Mouse (Mus musculus) MEL (cell line): ENCODE data around the gene Cnbd2. TPM values are rescaled to one million over a fixed set of nuclear protein-coding genes. Genes with fewer than 3 reads are reported as not detected.

Experiments used
- DNase-seq: peaks from one replicate; pipeline ENCODE4 v3.0.0; 2011; ENCODE audit warnings: low read depth, low spot score
- H3K27ac ChIP-seq: 2 replicates; pipeline ENCODE4 v1.5.1; 2012; ENCODE audit warnings: low read depth, mild to moderate bottlenecking, control low read depth, low read length, moderate library complexity; ENCODE audit not compliant: control insufficient read depth
- H3K27me3 ChIP-seq, 2 experiments: fragments of 150-350 bp in 1 of 2; sonication (generic) in 1 of 2; 2 replicates each; pipeline ENCODE4 v1.6.1; 2012; ENCODE audit warnings: low read length in 2 of 2, mild to moderate bottlenecking in 2 of 2, improper control_type of control experiment in 1 of 2, moderate library complexity in 1 of 2; ENCODE audit not compliant: insufficient read depth in 2 of 2, control insufficient read depth in 1 of 2
- H3K36me3 ChIP-seq, 2 experiments: 2 replicates each; pipeline ENCODE4 v1.6.1; 2012 to 2014; ENCODE audit warnings: low read length in 2 of 2, improper control_type of control experiment in 1 of 2, inconsistent platforms in 1 of 2, mild to moderate bottlenecking in 1 of 2; ENCODE audit not compliant: insufficient read depth in 2 of 2, control insufficient read depth in 1 of 2
- H3K4me1 ChIP-seq, 2 experiments: fragments of 150-350 bp in 1 of 2; sonication (generic) in 1 of 2; 2 replicates each; pipeline ENCODE4 v1.6.1; 2012; ENCODE audit warnings: low read length in 2 of 2, improper control_type of control experiment in 1 of 2, mild to moderate bottlenecking in 1 of 2; ENCODE audit not compliant: insufficient read depth in 2 of 2, control insufficient read depth in 1 of 2
- H3K4me3 ChIP-seq, 2 experiments: fragments of 150-350 bp in 1 of 2; sonication (generic) in 1 of 2; 2 replicates each; pipeline ENCODE4 v1.5.1; 2012; ENCODE audit warnings: low read depth in 2 of 2, low read length in 2 of 2, mild to moderate bottlenecking in 2 of 2, moderate library complexity in 2 of 2, control low read depth in 1 of 2, improper control_type of control experiment in 1 of 2; ENCODE audit not compliant: control insufficient read depth in 1 of 2, insufficient read depth in 1 of 2
- H3K79me2 ChIP-seq: 2 replicates; pipeline ENCODE4 v1.6.1; 2012; ENCODE audit warnings: mild to moderate bottlenecking, low read length, moderate library complexity; ENCODE audit not compliant: control insufficient read depth, poor library complexity, insufficient read depth
- H3K9ac ChIP-seq: 2 replicates; pipeline ENCODE4 v1.6.1; 2012; ENCODE audit warnings: low read depth, mild to moderate bottlenecking, control low read depth, low read length, moderate library complexity; ENCODE audit not compliant: control insufficient read depth, poor library complexity, severe bottlenecking
- H3K9me3 ChIP-seq: fragments of 150-350 bp; sonication (generic); replicated peaks from 2 replicates; pipeline ENCODE4 v1.6.1; 2012; ENCODE audit warnings: mild to moderate bottlenecking, low read length, improper control_type of control experiment, moderate library complexity; ENCODE audit not compliant: insufficient read depth
- BHLHE40 ChIP-seq: IDR thresholded peaks from 2 replicates; pipeline ENCODE4 v1.6.1; 2012; ENCODE audit warnings: low read depth, mild to moderate bottlenecking, inconsistent platforms, low read length, improper control_type of control experiment, borderline replicate concordance
- CHD1 ChIP-seq: IDR thresholded peaks from 2 replicates; pipeline ENCODE4 v1.6.1; 2012; ENCODE audit warnings: low read depth, mild to moderate bottlenecking, inconsistent platforms, low read length, improper control_type of control experiment
- CHD2 ChIP-seq: IDR thresholded peaks from 2 replicates; pipeline ENCODE4 v1.6.1; 2011; ENCODE audit warnings: low read length, improper control_type of control experiment
- CTCF ChIP-seq, 3 experiments: IDR thresholded peaks in 2 of 3; conservative IDR thresholded peaks in 1 of 3; 2 replicates each; pipeline ENCODE4 v1.5.1; 2011 to 2012; ENCODE audit warnings: low read length in 3 of 3, low read depth in 2 of 3, mild to moderate bottlenecking in 2 of 3, improper control_type of control experiment in 1 of 3, inconsistent platforms in 1 of 3, mixed read lengths in 1 of 3, moderate library complexity in 1 of 3; ENCODE audit not compliant: control insufficient read depth in 1 of 3, insufficient read depth in 1 of 3, poor library complexity in 1 of 3, severe bottlenecking in 1 of 3
- E2F4 ChIP-seq: IDR thresholded peaks from 2 replicates; pipeline ENCODE4 v1.6.1; 2011; ENCODE audit warnings: low read depth, low read length, improper control_type of control experiment, borderline replicate concordance
- ELF1 ChIP-seq: IDR thresholded peaks from 2 replicates; pipeline ENCODE4 v1.6.1; 2014; ENCODE audit warnings: low read depth, mild to moderate bottlenecking, inconsistent platforms, low read length, improper control_type of control experiment, moderate library complexity
- EP300 ChIP-seq, 2 experiments: IDR thresholded peaks; 2 replicates each; pipeline ENCODE4 v1.6.1; 2011; ENCODE audit warnings: improper control_type of control experiment in 2 of 2, low read length in 2 of 2, low read depth in 1 of 2, mild to moderate bottlenecking in 1 of 2
- ETS1 ChIP-seq: IDR thresholded peaks from 2 replicates; pipeline ENCODE4 v1.6.1; 2012; ENCODE audit warnings: low read depth, mild to moderate bottlenecking, inconsistent platforms, low read length, improper control_type of control experiment, moderate library complexity
- GATA1 ChIP-seq: IDR thresholded peaks from 2 replicates; pipeline ENCODE4 v1.6.1; 2011; ENCODE audit warnings: low read depth, low read length, improper control_type of control experiment
- HCFC1 ChIP-seq: IDR thresholded peaks from 2 replicates; pipeline ENCODE4 v1.6.1; 2012; ENCODE audit warnings: low read depth, mild to moderate bottlenecking, inconsistent platforms, low read length, improper control_type of control experiment, moderate library complexity
- JUND ChIP-seq: IDR thresholded peaks from 2 replicates; pipeline ENCODE4 v1.6.1; 2011; ENCODE audit warnings: low read depth, mild to moderate bottlenecking, improper control_type of control experiment, low read length
- MAFK ChIP-seq: IDR thresholded peaks from 2 replicates; pipeline ENCODE4 v1.6.1; 2011; ENCODE audit warnings: low read depth, mild to moderate bottlenecking, low read length, improper control_type of control experiment, borderline replicate concordance
- MAZ ChIP-seq: IDR thresholded peaks from 2 replicates; pipeline ENCODE4 v1.6.1; 2012; ENCODE audit warnings: low read depth, mild to moderate bottlenecking, inconsistent platforms, low read length, improper control_type of control experiment
- MEF2A ChIP-seq: IDR thresholded peaks from 2 replicates; pipeline ENCODE4 v1.6.1; 2014; ENCODE audit warnings: low read depth, mild to moderate bottlenecking, inconsistent platforms, low read length, improper control_type of control experiment; ENCODE audit not compliant: poor library complexity, insufficient replicate concordance, severe bottlenecking; ENCODE audit errors: extremely low read depth
- MXI1 ChIP-seq: IDR thresholded peaks from 2 replicates; pipeline ENCODE4 v1.6.1; 2011; ENCODE audit warnings: mild to moderate bottlenecking, low read depth, low read length, improper control_type of control experiment
- MYB ChIP-seq: IDR thresholded peaks from 2 replicates; pipeline ENCODE4 v1.6.1; 2011; ENCODE audit warnings: mild to moderate bottlenecking, low read depth, low read length, improper control_type of control experiment
- NELFE ChIP-seq: IDR thresholded peaks from 2 replicates; pipeline ENCODE4 v1.6.1; 2011; ENCODE audit warnings: low read depth, low read length, improper control_type of control experiment
- NRF1 ChIP-seq: IDR thresholded peaks from 2 replicates; pipeline ENCODE4 v1.6.1; 2014; ENCODE audit warnings: low read depth, mild to moderate bottlenecking, inconsistent platforms, low read length, improper control_type of control experiment, moderate library complexity; ENCODE audit not compliant: poor library complexity, insufficient read depth, severe bottlenecking
- POLR2AphosphoS2 ChIP-seq: IDR thresholded peaks from 2 replicates; pipeline ENCODE4 v1.6.1; 2011; ENCODE audit warnings: low read length, improper control_type of control experiment
- RCOR1 ChIP-seq: IDR thresholded peaks from 2 replicates; pipeline ENCODE4 v1.6.1; 2012; ENCODE audit warnings: low read depth, mild to moderate bottlenecking, inconsistent platforms, low read length, improper control_type of control experiment
- SMC3 ChIP-seq: IDR thresholded peaks from 2 replicates; pipeline ENCODE4 v1.6.1; 2011; ENCODE audit warnings: low read depth, low read length, improper control_type of control experiment
- TAL1 ChIP-seq: IDR thresholded peaks from 2 replicates; pipeline ENCODE4 v1.6.1; 2012; ENCODE audit warnings: mild to moderate bottlenecking, inconsistent platforms, low read length, moderate library complexity, mixed read lengths
- TBP ChIP-seq: IDR thresholded peaks from 2 replicates; pipeline ENCODE4 v1.8.0; 2011; ENCODE audit warnings: low read depth, low read length, improper control_type of control experiment
- TCF12 ChIP-seq: IDR thresholded peaks from 2 replicates; pipeline ENCODE4 v1.6.1; 2014; ENCODE audit warnings: low read depth, mild to moderate bottlenecking, inconsistent platforms, low read length, improper control_type of control experiment, moderate library complexity
- UBTF ChIP-seq: IDR thresholded peaks from 2 replicates; pipeline ENCODE4 v1.6.1; 2012; ENCODE audit warnings: low read depth, mild to moderate bottlenecking, inconsistent platforms, low read length, improper control_type of control experiment, moderate library complexity, borderline replicate concordance; ENCODE audit not compliant: insufficient read depth
- USF1 ChIP-seq: IDR thresholded peaks from 2 replicates; pipeline ENCODE4 v1.6.1; 2014; ENCODE audit warnings: low read depth, mild to moderate bottlenecking, inconsistent platforms, low read length, improper control_type of control experiment, moderate library complexity
- USF2 ChIP-seq, 2 experiments: IDR thresholded peaks; 2 replicates each; pipeline ENCODE4 v1.6.1; 2011 to 2012; ENCODE audit warnings: improper control_type of control experiment in 2 of 2, low read length in 2 of 2, borderline replicate concordance in 1 of 2, inconsistent platforms in 1 of 2, low read depth in 1 of 2, mild to moderate bottlenecking in 1 of 2; ENCODE audit not compliant: insufficient read depth in 1 of 2
- ZC3H11A ChIP-seq: IDR thresholded peaks from 2 replicates; pipeline ENCODE4 v1.6.1; 2012; ENCODE audit warnings: low read depth, mild to moderate bottlenecking, inconsistent platforms, low read length, improper control_type of control experiment
- ZKSCAN1 ChIP-seq: IDR thresholded peaks from 2 replicates; pipeline ENCODE4 v1.6.1; 2012; ENCODE audit warnings: low read depth, mild to moderate bottlenecking, inconsistent platforms, low read length, improper control_type of control experiment, moderate library complexity
- ZMIZ1 ChIP-seq: IDR thresholded peaks from 2 replicates; pipeline ENCODE4 v1.6.1; 2012; ENCODE audit warnings: low read depth, mild to moderate bottlenecking, inconsistent platforms, low read length, improper control_type of control experiment, moderate library complexity
- ZNF384 ChIP-seq: IDR thresholded peaks from 2 replicates; pipeline ENCODE4 v1.6.1; 2012; ENCODE audit warnings: low read depth, mild to moderate bottlenecking, inconsistent platforms, low read length, improper control_type of control experiment
- polyA plus RNA-seq, 2 experiments: library from polyadenylated mRNA; stranded (reverse) in 1 of 2; unstranded in 1 of 2; fragments of >175 nt in 1 of 2; fragments of >200 nt in 1 of 2; gene quantifications; 2 replicates each; pipeline versions ENCODE4 v1.2.1 to v1.2.4; 2012; ENCODE audit warnings: low replicate concordance in 2 of 2, low read depth in 1 of 2; ENCODE audit not compliant: insufficient read length in 2 of 2, insufficient read depth in 1 of 2, missing spikeins in 1 of 2
- total RNA-seq: library from RNA; depleted of rRNA; stranded (reverse); fragments of 300-350 nt; gene quantifications from 2 replicates; pipeline ENCODE4 v1.2.3, GENCODE M21; 2012

The Cnbd2 gene
- total and polyA plus RNA-seq, 3 experiments, result 1.8 to 4.8 TPM; not detected in 1

DNA sequence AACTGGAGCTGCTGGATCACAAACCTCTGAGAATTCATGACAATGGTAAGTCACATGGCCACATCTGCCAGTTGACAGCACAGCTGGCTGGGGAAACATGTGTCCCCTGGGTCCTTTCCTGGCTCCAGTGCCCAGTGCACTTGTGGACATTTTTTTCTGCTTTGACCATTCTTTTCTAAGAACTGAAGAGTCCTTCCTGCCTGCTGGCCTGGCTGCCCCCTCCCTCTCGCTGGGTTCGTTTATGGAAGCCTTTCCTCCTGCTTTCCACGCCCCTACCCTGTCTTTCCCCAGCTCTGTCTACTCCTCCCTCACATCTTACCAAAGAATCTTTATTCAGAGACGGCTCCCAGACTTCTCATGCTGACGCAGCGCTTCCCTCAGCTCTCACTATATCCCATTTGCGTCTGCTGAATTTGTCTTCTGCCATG, 41.2 kb downstream of the Cnbd2 start:
- H3K27ac ChIP-seq, result no peak overlapping the region

GRCm38 (mm10) chr2:156356031-156356430, 43.9 kb downstream of the Cnbd2 start:
- H3K79me2 ChIP-seq, result no peaks in the 10 kb centered on the region
- H3K36me3 ChIP-seq, result peaks cover 0 to 2% of the 10 kb centered on the region in 2 experiments; a peak in 1 of 4 replicates
- H3K4me3 ChIP-seq, result no peak overlapping the region
- H3K27me3 ChIP-seq, result no peaks in the 10 kb centered on the region
- H3K4me1 ChIP-seq, result peaks cover 0 to 16% of the 10 kb centered on the region in 2 experiments; a peak in 3 of 4 replicates
- H3K9ac ChIP-seq, result no peak overlapping the region
- TF ChIP-seq E2F4, result no peak
- TF ChIP-seq MEF2A, result no peak
- TF ChIP-seq HCFC1, result no peak
- TF ChIP-seq USF1, result no peak
- TF ChIP-seq MYB, result no peak
- TF ChIP-seq RCOR1, result no peak
- TF ChIP-seq TCF12, result no peak
- TF ChIP-seq MXI1, result no peak
- no peak for TF ChIP-seq CTCF (IDR thresholded peaks at IDR 0.05 in 2 of 3, conservative IDR thresholded peaks at IDR 0.05 in 1 of 3; ENCODE audit: control insufficient read depth in 1 of 3, insufficient read depth in 1 of 3, low read depth in 2 of 3, low read length in 3 of 3, poor library complexity in 1 of 3, severe bottlenecking in 1 of 3)
- no peak for TF ChIP-seq GATA1
- no peak for TF ChIP-seq TAL1
- TF ChIP-seq POLR2AphosphoS2, result no peak
- TF ChIP-seq USF2 (IDR thresholded peaks at IDR 0.05; ENCODE audit: borderline replicate concordance in 1 of 2, insufficient read depth in 1 of 2, low read depth in 1 of 2, low read length in 2 of 2), result no peak
- TF ChIP-seq BHLHE40, result no peak
- no peak for TF ChIP-seq CHD1
- no peak for TF ChIP-seq ZNF384
- no peak for TF ChIP-seq SMC3
- TF ChIP-seq MAZ, result no peak
- TF ChIP-seq EP300 (IDR thresholded peaks at IDR 0.05; ENCODE audit: low read depth in 1 of 2, low read length in 2 of 2), result no peak
- TF ChIP-seq, all 39 proteins: peak for 0
- DNase-seq, result no peak
- H3K27ac ChIP-seq, result no peak overlapping the region
- H3K9me3 ChIP-seq, result no peaks in the 10 kb centered on the region

More for the DNA sequence above, 41.2 kb downstream of the Cnbd2 start:
- no peak overlapping the region for H3K9ac ChIP-seq
- peaks cover 0 to 2% of the 10 kb centered on the region in 2 experiments; a peak in 1 of 4 replicates for H3K36me3 ChIP-seq
- H3K79me2 ChIP-seq, result no peaks in the 10 kb centered on the region
- no peak overlapping the region for H3K4me3 ChIP-seq
- no peak for DNase-seq
- H3K4me1 ChIP-seq, result peaks cover 0 to 16% of the 10 kb centered on the region in 2 experiments; a peak in 3 of 4 replicates
- no peaks in the 10 kb centered on the region for H3K9me3 ChIP-seq
- H3K27me3 ChIP-seq, result no peaks in the 10 kb centered on the region
- TF ChIP-seq NELFE (no peak), ETS1 (no peak), JUND (no peak), SMC3 (no peak), MXI1 (no peak), BHLHE40 (no peak), ZMIZ1 (no peak), RCOR1 (no peak), ELF1 (no peak), MAFK (no peak), CHD2 (no peak), TAL1 (no peak), CHD1 (no peak), ZC3H11A (no peak), HCFC1 (no peak), UBTF (no peak), ZKSCAN1 (no peak), NRF1 (no peak), TBP (no peak)
- TF ChIP-seq, all 39 proteins: peak for 0
